Mouse (Mus musculus) liver, embryonic 14.5 days (tissue): ENCODE results near the gene Dapk3. TPM values are rescaled to one million over a fixed set of nuclear protein-coding genes. Genes with fewer than 3 reads are reported as not detected.
A peak's percentile ranks its signal among the peaks of the same experiment; 100 is the strongest.

Experiments used
- ATAC-seq: fragments of 200-750 bp; cut with Nextera tagmentation; 2 replicates; pipeline ENCODE4 v1.8.0; 2017; ENCODE audit warnings: moderate number of reproducible peaks, mild to moderate bottlenecking, moderate library complexity; ENCODE audit not compliant: insufficient read depth
- DNase-seq, 3 experiments: peaks; one replicate each; pipeline ENCODE4 v3.0.0-alpha.2; 2012 to 2013; ENCODE audit warnings: low read depth in 3 of 3, low spot score in 3 of 3
- H3K27ac ChIP-seq: fragments of 300-500 bp; sonication (generic); 2 replicates; pipeline ENCODE4 v1.5.1; 2014; ENCODE audit warnings: moderate library complexity, mild to moderate bottlenecking, control low read depth, inconsistent platforms
- H3K27me3 ChIP-seq: fragments of 300-500 bp; sonication (generic); 2 replicates; pipeline ENCODE4 v1.6.1; 2014; ENCODE audit warnings: mild to moderate bottlenecking, low read length, moderate library complexity; ENCODE audit not compliant: control insufficient read depth, insufficient read depth
- H3K36me3 ChIP-seq: fragments of 300-500 bp; sonication (generic); replicated peaks from 2 replicates; pipeline ENCODE4 v1.6.1; 2014; ENCODE audit warnings: low read depth; ENCODE audit not compliant: control insufficient read depth, insufficient read depth
- H3K4me1 ChIP-seq, 2 experiments: fragments of 200-500 bp in 1 of 2; fragments of 300-500 bp in 1 of 2; sonication (generic) in 1 of 2; replicated peaks; 2 replicates each; pipeline ENCODE4 v1.6.1; 2012 to 2014; ENCODE audit warnings: antibody characterized with exemption in 1 of 2, inconsistent platforms in 1 of 2, low read length in 1 of 2; ENCODE audit not compliant: control insufficient read depth in 2 of 2, insufficient read depth in 2 of 2
- H3K4me2 ChIP-seq: fragments of 300-500 bp; sonication (generic); 2 replicates; pipeline ENCODE4 v1.6.1; 2014; ENCODE audit warnings: low read depth, mild to moderate bottlenecking, control low read depth, moderate library complexity
- H3K4me3 ChIP-seq, 2 experiments: fragments of 200-500 bp in 1 of 2; fragments of 300-500 bp in 1 of 2; sonication (generic) in 1 of 2; 2 replicates each; pipeline ENCODE4 v1.5.1; 2012 to 2014; ENCODE audit warnings: low read depth in 2 of 2, low read length in 2 of 2, mild to moderate bottlenecking in 2 of 2, control low read depth in 1 of 2, inconsistent platforms in 1 of 2, moderate library complexity in 1 of 2; ENCODE audit not compliant: insufficient read depth in 1 of 2
- H3K9ac ChIP-seq: fragments of 300-500 bp; sonication (generic); replicated peaks from 2 replicates; pipeline ENCODE4 v1.6.1; 2014; ENCODE audit warnings: mild to moderate bottlenecking, control low read depth, moderate library complexity
- H3K9me3 ChIP-seq: fragments of 300-500 bp; sonication (generic); 2 replicates; pipeline ENCODE4 v1.6.1; 2016; ENCODE audit warnings: low read length, mixed read lengths; ENCODE audit not compliant: control insufficient read depth
- CTCF ChIP-seq: IDR thresholded peaks from 2 replicates; pipeline ENCODE4 v1.5.1; 2016; ENCODE audit warnings: antibody characterized with exemption, low read depth, control low read depth
- EP300 ChIP-seq: IDR thresholded peaks from 2 replicates; pipeline ENCODE4 v1.6.1; 2016; ENCODE audit warnings: antibody characterized with exemption, low read depth
- WGBS: fragments of 180-500 bp; shearing (Covaris S2); extraction: QIAGEN DNeasy Blood & Tissue Kit; methylation state at CpG from one replicate; pipeline ENCODE4 v1.1.7; 2014; ENCODE audit not compliant: insufficient replicate concordance; 5-methylcytosine and 5-hydroxymethylcytosine counted together
- polyA plus RNA-seq, 2 experiments: library from polyadenylated mRNA; depleted of rRNA in 1 of 2; stranded (reverse) in 1 of 2; unstranded in 1 of 2; fragments of >200 nt; fragmentation: Nextera tagmentation in 1 of 2; extraction: Ambion mirVana in 1 of 2; gene quantifications; 2 replicates each; pipeline versions ENCODE4 v1.2.1 to v1.2.3; 2012 to 2014

Dapk3 gene
- polyA plus RNA-seq (2012; rRNA removed) (16.6 and 17.6 TPM in 2 replicates), polyA plus RNA-seq (2014; fragmentation: Nextera tagmentation; extraction: Ambion mirVana) (13.0 and 16.5 TPM in 2 replicates)

- peak within 1 kb of the TSS; percentile 60 for H3K9ac ChIP-seq
- DNase-seq = peak; percentile 99 to 100 (median 100)
- ATAC-seq = peak; percentile 93
- H3K9me3 ChIP-seq = no peaks in the 10 kb centered on the region
- peak within 1 kb of the TSS; percentile 70 for H3K4me2 ChIP-seq
- WGBS = 4% methylated on average over 53 of the region's 53 CpGs
- peaks cover 2 to 7% of the 10 kb centered on the region in 2 experiments; a peak in 3 of 4 replicates for H3K4me1 ChIP-seq
- TF ChIP-seq EP300 (0 out of 2 replicates have a peak, but pooled peaks have one; percentile 57), CTCF (0 out of 2 replicates have a peak, but pooled peaks have one; percentile 25)
- peaks cover 54% of the 10 kb centered on the region for H3K36me3 ChIP-seq
- H3K27me3 ChIP-seq = no peaks in the 10 kb centered on the region
- no peak within 1 kb of the TSS; the same call in 1 of the 2 replicates for H3K27ac ChIP-seq
- peak within 1 kb of the TSS; percentile 65 to 68 for H3K4me3 ChIP-seq
Observed at GRCm38 (mm10) chr10:81182336-81183333, at the start of gene Dapk3. Gene Dapk3, plus strand, starts transcription at chr10:81183005.

GRCm38 (mm10) chr10:81134181-81134587, 48.6 kb upstream of the Dapk3 start:
- Histone ChIP-seq H3K9me3 (no peaks in the 10 kb centered on the region), H3K27me3 (no peaks in the 10 kb centered on the region), H3K36me3 (no peaks in the 10 kb centered on the region), H3K4me1 (peaks cover 20 to 27% of the 10 kb centered on the region in 2 experiments), H3K4me2 (peak overlapping the region; percentile 93), H3K4me3 (peak overlapping the region; percentile 80), H3K9ac (peak overlapping the region; percentile 99), H3K27ac (peak overlapping the region; percentile 80)
- 4% methylated on average over 16 of the region's 16 CpGs for WGBS
- ATAC-seq (no peak), DNase-seq (peak; percentile 58 to 66 (median 64))
- TF ChIP-seq EP300 (no peak), CTCF (peak; percentile 18)

GRCm38 (mm10) chr10:81134966-81135681, 47.7 kb upstream of the Dapk3 start, which contains the start of gene Zbtb7a:
Gene Zbtb7a, plus strand, starts transcription at chr10:81135220.
- peak within 1 kb of the TSS; percentile 93 for H3K4me2 ChIP-seq
- WGBS = 1% methylated on average over 40 of the region's 41 CpGs
- peak within 1 kb of the TSS; percentile 80 for H3K4me3 ChIP-seq
- no peaks in the 10 kb centered on the region for H3K36me3 ChIP-seq
- no peaks in the 10 kb centered on the region for H3K27me3 ChIP-seq
- peak in 2 of 3 experiments; percentile 53 to 54 for DNase-seq
- TF ChIP-seq CTCF (no peak), EP300 (peak; percentile 31; the same call in 1 of the 2 replicates)
- peak within 1 kb of the TSS; percentile 99 for H3K9ac ChIP-seq
- H3K4me1 ChIP-seq = peaks cover 23 to 28% of the 10 kb centered on the region in 2 experiments
- no peaks in the 10 kb centered on the region for H3K9me3 ChIP-seq
- peak within 1 kb of the TSS; percentile 80 for H3K27ac ChIP-seq
- peak; percentile 5; the same call in 1 of the 2 replicates for ATAC-seq

GRCm38 (mm10) chr10:81135831-81136705, 46.7 kb upstream of the Dapk3 start:
- H3K36me3 ChIP-seq = no peaks in the 10 kb centered on the region; the same call in 1 of the 2 replicates
- peaks cover 32 to 37% of the 10 kb centered on the region in 2 experiments for H3K4me1 ChIP-seq
- peak overlapping the region; percentile 99 for H3K9ac ChIP-seq
- no peaks in the 10 kb centered on the region for H3K9me3 ChIP-seq
- peak; percentile 32 for TF ChIP-seq CTCF
- TF ChIP-seq EP300 = peak; percentile 61; the same call in 1 of the 2 replicates
- peak overlapping the region; percentile 80 for H3K4me3 ChIP-seq
- peak overlapping the region; percentile 93 for H3K4me2 ChIP-seq
- DNase-seq = peak; percentile 75 to 82 (median 78)
- peak; percentile 72 for ATAC-seq
- H3K27ac ChIP-seq = peak overlapping the region; percentile 80
- no peaks in the 10 kb centered on the region for H3K27me3 ChIP-seq
- WGBS = under 1% methylated on average over 86 of the region's 86 CpGs
